Mouse (Mus musculus): ENCODE data around the gene Xpot. TPM values are rescaled to one million over a fixed set of nuclear protein-coding genes. Genes with fewer than 3 reads are reported as not detected.

The Xpot gene
- total and polyA plus RNA-seq, 3 experiments = 132 to 151 (median 140) TPM

- DNase-seq (ENCODE audit: extremely low read depth) = peak; percentile 71
- Histone ChIP-seq H3K4me3 (replicated peaks in 1 of 3; ENCODE audit: low read depth in 2 of 3, low read length in 2 of 3, poor library complexity in 1 of 3) (no peak overlapping the region), H3K4me2 (ENCODE audit: insufficient read depth, low read depth, poor library complexity, severe bottlenecking) (peak overlapping the region; percentile 96; the same call in 1 of the 2 replicates), H3K27ac (ENCODE audit: insufficient read depth, low read depth) (no peak overlapping the region), H3K79me2 (replicated peaks; ENCODE audit: control insufficient read depth, extremely low read depth, insufficient read depth, poor library complexity, severe bottlenecking) (no peaks in the 10 kb centered on the region), H3K36me3 (replicated peaks in 1 of 2; ENCODE audit: control insufficient read depth in 1 of 2, insufficient read depth in 1 of 2, low read length in 1 of 2) (no peaks in the 10 kb centered on the region), H3K27me3 (replicated peaks) (peaks cover 11% of the 10 kb centered on the region), H3K9me3 (replicated peaks; ENCODE audit: low read length) (peaks cover 3% of the 10 kb centered on the region), H3K4me1 (ENCODE audit: control insufficient read depth in 1 of 2, insufficient read depth in 2 of 2) (peaks cover 5 to 17% of the 10 kb centered on the region in 2 experiments), H3K9ac (ENCODE audit: insufficient read depth, low read depth) (no peak overlapping the region)
- TF ChIP-seq RCOR1 (conservative IDR thresholded peaks at IDR 0.05; ENCODE audit: low read depth, low read length) (no peak), MAZ (IDR thresholded peaks at IDR 0.05; ENCODE audit: low read depth, low read length) (no peak), EP300 (IDR thresholded peaks at IDR 0.05; ENCODE audit: low read length) (peak; percentile 45; the same call in 1 of the 2 replicates), TCF12 (IDR thresholded peaks at IDR 0.05; ENCODE audit: low read depth, low read length) (no peak), MAFK (IDR thresholded peaks at IDR 0.05; ENCODE audit: insufficient replicate concordance, low read length) (no peak), SIN3A (IDR thresholded peaks at IDR 0.05; ENCODE audit: low read length) (no peak), JUN (IDR thresholded peaks at IDR 0.05; ENCODE audit: insufficient read depth, low read depth, low read length) (peak; percentile 71), PAX5 (IDR thresholded peaks at IDR 0.05; ENCODE audit: low read length) (no peak), E2F4 (IDR thresholded peaks at IDR 0.05; ENCODE audit: insufficient replicate concordance, low read depth, low read length) (no peak), ELF1 (IDR thresholded peaks at IDR 0.05; ENCODE audit: low read depth, low read length) (no peak), MEF2A (IDR thresholded peaks at IDR 0.05; ENCODE audit: borderline replicate concordance, low read depth, low read length) (peak; percentile 94), ZC3H11A (IDR thresholded peaks at IDR 0.05; ENCODE audit: low read depth, low read length) (peak; percentile 2; the same call in 1 of the 2 replicates), CTCF (conservative IDR thresholded peaks at IDR 0.05 in 1 of 2, IDR thresholded peaks at IDR 0.05 in 1 of 2; ENCODE audit: low read depth in 2 of 2, low read length in 2 of 2) (peak; percentile 31 to 86; a peak in 3 of 4 replicates), TBP (conservative IDR thresholded peaks at IDR 0.05; ENCODE audit: low read depth, low read length) (no peak), MAX (IDR thresholded peaks at IDR 0.05; ENCODE audit: low read length) (no peak), UBTF (IDR thresholded peaks at IDR 0.05; ENCODE audit: low read depth, low read length) (no peak), RAD21 (IDR thresholded peaks at IDR 0.05; ENCODE audit: low read depth, low read length) (peak; percentile 85), ETS1 (conservative IDR thresholded peaks at IDR 0.05; ENCODE audit: low read depth, low read length) (peak; percentile 20; the same call in 1 of the 2 replicates), POLR2AphosphoS2 (IDR thresholded peaks at IDR 0.05; ENCODE audit: low read depth, low read length) (no peak), NRF1 (IDR thresholded peaks at IDR 0.05; ENCODE audit: low read depth, low read length) (no peak), GABPA (IDR thresholded peaks at IDR 0.05; ENCODE audit: insufficient replicate concordance, low read depth, low read length) (no peak), ZKSCAN1 (IDR thresholded peaks at IDR 0.05; ENCODE audit: borderline replicate concordance, low read depth, low read length) (no peak), ZMIZ1 (IDR thresholded peaks at IDR 0.05; ENCODE audit: low read depth, low read length) (no peak), SMC3 (IDR thresholded peaks at IDR 0.05; ENCODE audit: low read depth, low read length) (peak; percentile 66), CHD2 (IDR thresholded peaks at IDR 0.05; ENCODE audit: low read length) (no peak), JUND (conservative IDR thresholded peaks at IDR 0.05; ENCODE audit: low read depth, low read length) (peak; percentile 87), MXI1 (IDR thresholded peaks at IDR 0.05; ENCODE audit: low read depth, low read length) (no peak), IRF4 (IDR thresholded peaks at IDR 0.05; ENCODE audit: low read depth, low read length) (peak; percentile 74)
- dilution Hi-C loops (cut with MboI; ENCODE audit: extremely low pct_ligation_motif_present, extremely low pct_unique_long_range_greater_than_20kb, low sequenced_read_pairs) = no loop called here
- in situ Hi-C loops (cut with MboI; ENCODE audit: low pct_ligation_motif_present, low pct_unique_long_range_greater_than_20kb, low sequenced_read_pairs) = no loop called here
These were observed 14.2 kb upstream of the Xpot start for GRCm38 (mm10) chr10:121640150-121640930.
